Mouse (Mus musculus) intestine, embryonic 15.5 days (tissue): ENCODE data around the gene Fam13a. TPM values are rescaled to one million over a fixed set of nuclear protein-coding genes. Genes with fewer than 3 reads are reported as not detected.

Experiments
- ATAC-seq: fragments of 200-750 bp; cut with Nextera tagmentation; 2 replicates; pipeline ENCODE4 v1.8.0; 2017; ENCODE audit warnings: moderate TSS enrichment, moderate library complexity
- H3K27ac ChIP-seq: fragments of 300-500 bp; sonication (generic); 2 replicates; pipeline ENCODE4 v1.5.1; 2015; ENCODE audit warnings: mild to moderate bottlenecking, inconsistent platforms
- H3K27me3 ChIP-seq: fragments of 300-500 bp; sonication (generic); replicated peaks from 2 replicates; pipeline ENCODE4 v1.6.1; 2015; ENCODE audit warnings: inconsistent platforms
- H3K36me3 ChIP-seq: fragments of 300-500 bp; sonication (generic); 2 replicates; pipeline ENCODE4 v1.6.1; 2015; ENCODE audit warnings: inconsistent platforms
- H3K4me1 ChIP-seq: fragments of 300-500 bp; sonication (generic); replicated peaks from 2 replicates; pipeline ENCODE4 v1.6.1; 2015; ENCODE audit warnings: inconsistent platforms
- H3K4me2 ChIP-seq: fragments of 300-500 bp; sonication (generic); replicated peaks from 2 replicates; pipeline ENCODE4 v1.6.1; 2015; ENCODE audit warnings: mild to moderate bottlenecking, inconsistent platforms
- H3K4me3 ChIP-seq: fragments of 300-500 bp; sonication (generic); replicated peaks from 2 replicates; pipeline ENCODE4 v1.5.1; 2015; ENCODE audit warnings: inconsistent platforms
- H3K9ac ChIP-seq: fragments of 300-500 bp; sonication (generic); 2 replicates; pipeline ENCODE4 v1.6.1; 2015; ENCODE audit warnings: inconsistent platforms
- H3K9me3 ChIP-seq: fragments of 300-500 bp; sonication (generic); 2 replicates; pipeline ENCODE4 v1.6.1; 2016; ENCODE audit warnings: inconsistent platforms
- WGBS: fragments of 180-500 bp; shearing (Covaris S2); methylation state at CpG from one replicate; pipeline ENCODE4 v1.1.7; 2015; 5-methylcytosine and 5-hydroxymethylcytosine counted together
- polyA plus RNA-seq: library from polyadenylated mRNA; unstranded; fragments of >200 nt; fragmentation: Nextera tagmentation; extraction: Ambion mirVana; gene quantifications from 2 replicates; pipeline ENCODE4 v1.2.1, GENCODE M21; 2015

Fam13a gene
- polyA plus RNA-seq, 1 experiment from 2014 or later: 14.9 TPM

DNA sequence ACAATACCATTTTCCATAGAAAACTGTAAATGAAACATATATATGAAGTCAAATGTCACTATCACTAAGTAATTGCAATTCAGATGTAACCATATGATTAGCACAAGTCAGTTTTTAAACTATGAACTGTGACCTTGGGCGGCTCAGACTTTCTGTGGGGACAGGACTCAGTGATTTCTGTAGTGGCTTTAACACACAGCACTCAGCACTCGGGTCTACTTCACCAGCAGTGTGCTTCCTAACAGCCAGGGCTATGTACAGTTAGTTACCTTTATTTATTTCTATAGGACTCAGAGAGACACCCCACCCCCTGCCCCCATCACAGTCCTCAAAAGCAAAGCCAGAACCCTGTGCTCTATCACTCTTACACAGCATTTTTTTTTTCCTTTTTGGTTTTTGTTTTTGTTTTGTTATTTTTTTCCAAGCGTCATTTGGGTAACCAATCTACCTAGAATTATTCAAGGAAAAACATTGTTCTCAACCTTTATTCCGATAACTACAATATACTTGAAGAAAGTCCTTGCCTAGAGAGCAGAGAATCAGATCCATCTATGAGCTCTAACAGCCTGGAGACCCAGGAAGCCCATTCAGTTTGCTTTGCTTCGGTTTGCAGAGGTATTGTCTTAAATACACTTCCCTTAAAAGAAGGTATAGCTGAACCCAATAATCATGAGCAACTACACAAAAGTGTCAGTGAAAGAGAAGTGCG, 740 bp downstream of the Fam13a start:
- Histone ChIP-seq H3K4me1 (no peaks in the 10 kb centered on the region; the same call in 1 of the 2 replicates), H3K9me3 (no peaks in the 10 kb centered on the region), H3K36me3 (no peaks in the 10 kb centered on the region), H3K4me3 (peak overlapping the region; percentile 58), H3K4me2 (peak overlapping the region; percentile 71), H3K9ac (peak overlapping the region; percentile 58), H3K27ac (peak overlapping the region; percentile 73), H3K27me3 (no peaks in the 10 kb centered on the region)
- peak; percentile 13; the same call in 1 of the 2 replicates for ATAC-seq
- WGBS: 41% methylated on average over 6 of the region's 6 CpGs

DNA sequence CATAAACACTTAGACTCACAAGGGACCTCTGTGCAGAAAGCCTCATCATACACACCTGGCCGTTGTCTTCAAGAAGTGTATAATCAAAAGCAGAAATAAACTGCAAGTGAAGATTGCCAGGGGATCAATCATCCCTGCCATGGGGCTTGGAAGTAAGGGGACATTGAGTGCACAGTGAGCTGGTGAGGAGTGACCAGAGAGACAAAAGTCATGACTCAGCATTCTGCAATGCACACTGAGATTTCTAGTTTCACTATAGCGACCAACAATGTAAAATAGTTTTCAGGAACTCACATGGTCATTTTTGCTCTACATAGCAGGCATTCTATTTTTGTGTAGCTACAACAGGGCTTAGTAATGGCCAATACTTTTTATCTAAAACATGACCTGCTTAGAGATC, 1.7 kb downstream of the Fam13a start:
- H3K4me2 ChIP-seq: no peak overlapping the region
- no peaks in the 10 kb centered on the region for H3K9me3 ChIP-seq
- H3K27ac ChIP-seq: no peak overlapping the region
- H3K4me1 ChIP-seq: no peaks in the 10 kb centered on the region; the same call in 1 of the 2 replicates
- no peak for ATAC-seq
- H3K36me3 ChIP-seq: no peaks in the 10 kb centered on the region
- H3K27me3 ChIP-seq: no peaks in the 10 kb centered on the region
- no peak overlapping the region for H3K9ac ChIP-seq
- H3K4me3 ChIP-seq: no peak overlapping the region
- WGBS: 76% methylated on average over 2 of the region's 2 CpGs

DNA sequence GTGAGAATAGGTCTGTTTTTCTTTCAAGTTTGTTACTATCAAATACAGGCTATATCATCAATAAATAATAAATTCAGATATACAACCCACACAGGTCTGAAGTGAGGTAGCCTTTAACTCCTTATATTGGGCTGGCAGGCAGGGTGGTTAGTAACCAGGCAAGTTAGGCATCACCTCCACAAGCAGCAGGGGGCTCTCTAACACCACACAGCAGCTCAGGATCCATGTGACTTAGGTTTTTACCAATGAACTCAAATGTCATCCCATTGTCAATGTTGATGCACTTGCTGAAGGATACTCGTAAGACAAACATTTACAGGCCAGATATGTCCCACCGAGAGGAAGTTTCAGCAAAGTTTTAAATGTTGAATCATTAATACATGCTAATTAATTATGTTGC, 4.0 kb downstream of the Fam13a start:
- no peak overlapping the region for H3K9ac ChIP-seq
- H3K9me3 ChIP-seq: no peaks in the 10 kb centered on the region
- no peaks in the 10 kb centered on the region for H3K27me3 ChIP-seq
- WGBS: 88% methylated on average over 2 of the region's 2 CpGs
- no peak overlapping the region for H3K4me2 ChIP-seq
- H3K4me3 ChIP-seq: no peak overlapping the region
- no peaks in the 10 kb centered on the region; the same call in 1 of the 2 replicates for H3K4me1 ChIP-seq
- no peaks in the 10 kb centered on the region for H3K36me3 ChIP-seq
- no peak overlapping the region for H3K27ac ChIP-seq
- no peak for ATAC-seq

- WGBS: 85% methylated on average over 1 of the region's 1 CpGs
- H3K27ac ChIP-seq: no peak overlapping the region
- H3K36me3 ChIP-seq: no peaks in the 10 kb centered on the region
- no peaks in the 10 kb centered on the region for H3K9me3 ChIP-seq
- no peak for ATAC-seq
- no peak overlapping the region for H3K4me2 ChIP-seq
- H3K9ac ChIP-seq: no peak overlapping the region
- no peak overlapping the region for H3K4me3 ChIP-seq
- H3K4me1 ChIP-seq: no peaks in the 10 kb centered on the region; the same call in 1 of the 2 replicates
- H3K27me3 ChIP-seq: no peaks in the 10 kb centered on the region
These were observed 4.5 kb downstream of the Fam13a start for GRCm38 (mm10) chr6:59019847-59020246.

- no peak overlapping the region for H3K9ac ChIP-seq
- no peaks in the 10 kb centered on the region for H3K27me3 ChIP-seq
- no peaks in the 10 kb centered on the region for H3K9me3 ChIP-seq
- WGBS: 66% methylated on average over 1 of the region's 1 CpGs
- no peak overlapping the region for H3K27ac ChIP-seq
- H3K4me1 ChIP-seq: no peaks in the 10 kb centered on the region
- no peak overlapping the region for H3K4me2 ChIP-seq
- no peak overlapping the region for H3K4me3 ChIP-seq
- H3K36me3 ChIP-seq: no peaks in the 10 kb centered on the region
- ATAC-seq: peak; percentile 18; the same call in 1 of the 2 replicates
These were observed 8.0 kb downstream of the Fam13a start for GRCm38 (mm10) chr6:59016336-59016832.

DNA sequence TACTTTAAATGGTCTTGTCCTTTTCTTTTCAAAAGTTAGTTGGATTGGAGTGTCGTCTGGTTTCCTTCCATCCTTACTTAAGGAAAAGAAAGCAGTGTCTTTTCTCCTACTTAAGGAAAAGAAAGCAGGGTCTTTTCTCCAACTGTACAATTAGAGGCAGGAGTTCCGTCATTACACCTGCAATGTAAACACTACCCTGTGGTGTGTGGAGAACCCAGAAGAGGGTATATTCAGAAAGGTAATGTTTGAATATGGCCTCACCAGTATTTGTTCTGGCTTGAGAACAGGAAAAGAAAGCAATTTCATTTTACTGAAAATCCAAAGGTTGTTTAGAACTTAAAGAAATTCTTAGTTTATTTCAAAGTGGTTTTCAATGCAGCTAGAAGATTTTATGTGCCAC, 9.6 kb downstream of the Fam13a start:
- Histone ChIP-seq H3K36me3 (no peaks in the 10 kb centered on the region), H3K4me2 (no peak overlapping the region), H3K4me1 (no peaks in the 10 kb centered on the region), H3K9me3 (no peaks in the 10 kb centered on the region), H3K27ac (no peak overlapping the region), H3K9ac (no peak overlapping the region), H3K27me3 (no peaks in the 10 kb centered on the region), H3K4me3 (no peak overlapping the region)
- peak; percentile 57; the same call in 1 of the 2 replicates for ATAC-seq
- WGBS: 38% methylated on average over 2 of the region's 2 CpGs

DNA sequence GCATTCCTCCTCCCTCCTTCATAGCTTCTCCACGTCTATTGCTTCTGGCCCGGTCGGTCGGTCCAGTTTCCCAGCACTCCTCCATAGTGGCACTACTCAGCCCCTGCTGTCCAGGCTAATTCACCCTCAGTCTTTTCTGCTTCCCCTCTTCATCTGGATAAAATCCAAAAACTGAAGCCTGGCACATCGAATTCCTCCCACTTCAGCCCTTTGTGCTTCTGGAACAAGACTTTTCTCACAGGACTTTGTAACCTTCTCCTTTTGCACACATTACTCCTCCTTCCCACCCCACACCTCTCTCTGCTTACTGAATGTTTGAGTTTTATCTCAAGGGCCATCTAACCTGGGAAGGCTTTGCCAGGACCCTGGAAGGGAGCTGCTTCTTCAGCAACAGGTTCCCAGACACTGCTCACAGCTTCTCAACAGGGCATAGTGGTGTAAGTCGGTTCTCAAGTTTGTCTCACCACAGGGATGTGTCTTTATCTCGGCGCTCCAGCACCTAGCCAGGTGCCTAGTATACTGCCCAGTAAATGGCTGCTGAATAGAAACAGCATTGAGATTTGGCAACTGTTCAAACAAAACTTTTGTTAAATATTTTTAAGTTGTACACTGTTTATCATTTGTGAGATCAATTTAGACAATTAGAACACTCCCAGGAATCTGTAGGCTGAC, 10.1 kb downstream of the Fam13a start:
- H3K4me3 ChIP-seq: no peak overlapping the region
- no peak overlapping the region for H3K27ac ChIP-seq
- no peak overlapping the region for H3K4me2 ChIP-seq
- no peaks in the 10 kb centered on the region for H3K9me3 ChIP-seq
- no peaks in the 10 kb centered on the region for H3K4me1 ChIP-seq
- ATAC-seq: peak; percentile 54; the same call in 1 of the 2 replicates
- 69% methylated on average over 8 of the region's 8 CpGs for WGBS
- H3K9ac ChIP-seq: no peak overlapping the region
- no peaks in the 10 kb centered on the region for H3K36me3 ChIP-seq
- H3K27me3 ChIP-seq: no peaks in the 10 kb centered on the region

DNA sequence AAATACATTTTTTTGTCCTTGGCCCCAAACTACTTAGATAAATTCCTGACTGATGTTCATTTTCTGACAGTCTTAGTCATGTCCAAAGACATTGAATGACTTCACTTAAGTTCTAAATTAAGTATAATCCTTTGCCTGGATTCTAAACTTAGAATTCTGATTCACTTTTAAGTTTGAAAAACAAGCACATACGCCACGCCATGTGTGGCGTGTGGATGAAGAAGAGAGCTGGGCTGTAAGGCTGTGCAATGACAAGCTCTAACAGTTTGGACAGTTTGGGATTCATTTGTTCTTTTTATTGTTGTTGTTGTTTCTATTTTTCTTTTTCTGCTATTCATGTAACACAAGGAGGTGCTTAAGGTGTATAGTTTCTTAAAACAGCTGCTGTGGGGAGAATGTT, 13.6 kb downstream of the Fam13a start:
- 89% methylated on average over 3 of the region's 3 CpGs for WGBS
- no peaks in the 10 kb centered on the region for H3K9me3 ChIP-seq
- no peak for ATAC-seq

DNA sequence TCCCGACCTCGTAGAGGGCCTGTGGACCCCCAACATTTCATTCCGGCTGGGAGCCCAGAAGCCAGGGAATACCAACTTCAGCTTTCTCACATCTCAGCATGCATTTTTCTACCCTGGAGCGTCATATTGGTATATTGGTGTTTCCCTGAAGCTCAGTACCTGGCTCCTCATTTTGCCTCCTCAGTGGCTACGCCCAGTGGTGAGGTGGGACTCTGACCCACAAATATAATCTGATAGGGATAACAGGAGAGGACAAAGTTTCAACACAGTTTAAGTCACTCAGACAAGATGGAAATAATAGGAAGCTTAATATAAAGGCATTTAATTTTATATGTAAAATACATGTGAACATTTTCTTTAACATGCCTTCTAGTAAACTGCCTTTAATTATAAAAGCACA, 19.7 kb downstream of the Fam13a start:
- Histone ChIP-seq H3K4me2 (no peak overlapping the region), H3K36me3 (no peaks in the 10 kb centered on the region), H3K9ac (no peak overlapping the region), H3K27me3 (no peaks in the 10 kb centered on the region), H3K27ac (no peak overlapping the region), H3K4me3 (no peak overlapping the region), H3K9me3 (no peaks in the 10 kb centered on the region), H3K4me1 (0 out of 2 replicates have a peak, but pooled peaks cover under 1% of the 10 kb centered on the region)
- ATAC-seq: peak; percentile 80
- 88% methylated on average over 5 of the region's 5 CpGs for WGBS

More for the DNA sequence above, 13.6 kb downstream of the Fam13a start:
- no peak overlapping the region for H3K4me3 ChIP-seq
- no peak overlapping the region for H3K9ac ChIP-seq
- no peaks in the 10 kb centered on the region for H3K4me1 ChIP-seq
- H3K4me2 ChIP-seq: no peak overlapping the region
- H3K36me3 ChIP-seq: no peaks in the 10 kb centered on the region
- H3K27ac ChIP-seq: no peak overlapping the region
- no peaks in the 10 kb centered on the region for H3K27me3 ChIP-seq

DNA sequence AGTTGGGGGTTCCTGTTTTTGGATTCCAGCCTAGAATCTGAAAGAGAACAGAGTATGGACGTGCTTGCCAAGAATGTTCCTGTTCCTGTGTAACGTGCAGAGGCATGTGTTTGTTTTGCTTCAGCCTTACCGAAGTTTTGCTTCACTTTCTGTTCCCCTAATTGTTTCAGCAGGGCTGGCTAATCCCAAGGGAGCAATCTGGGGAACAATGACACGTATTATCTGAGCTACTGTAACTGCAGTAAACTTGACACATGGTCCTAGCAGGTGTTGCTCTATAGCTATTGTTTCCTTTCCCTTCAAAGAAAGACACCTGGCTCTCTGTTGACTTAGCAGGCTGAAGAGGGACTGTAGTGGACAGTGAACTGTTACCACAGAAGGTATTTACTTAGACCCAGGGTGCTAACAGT, 25.3 kb downstream of the Fam13a start:
- WGBS: 11% methylated on average over 4 of the region's 4 CpGs
- Histone ChIP-seq H3K9me3 (no peaks in the 10 kb centered on the region), H3K27me3 (no peaks in the 10 kb centered on the region), H3K4me2 (no peak overlapping the region; the same call in 1 of the 2 replicates), H3K4me1 (0 out of 2 replicates have a peak, but pooled peaks cover 8% of the 10 kb centered on the region), H3K9ac (no peak overlapping the region), H3K27ac (peak overlapping the region; percentile 30; the same call in 1 of the 2 replicates), H3K4me3 (no peak overlapping the region), H3K36me3 (no peaks in the 10 kb centered on the region)
- peak; percentile 84 for ATAC-seq

GRCm38 (mm10) chr6:58998528-58998927, 25.8 kb downstream of the Fam13a start:
- Histone ChIP-seq H3K36me3 (no peaks in the 10 kb centered on the region), H3K27me3 (no peaks in the 10 kb centered on the region), H3K9ac (no peak overlapping the region), H3K4me1 (0 out of 2 replicates have a peak, but pooled peaks cover 8% of the 10 kb centered on the region), H3K4me3 (no peak overlapping the region), H3K4me2 (no peak overlapping the region; the same call in 1 of the 2 replicates), H3K9me3 (no peaks in the 10 kb centered on the region), H3K27ac (peak overlapping the region; percentile 30)
- peak; percentile 48 for ATAC-seq
- WGBS: 58% methylated on average over 4 of the region's 4 CpGs

DNA sequence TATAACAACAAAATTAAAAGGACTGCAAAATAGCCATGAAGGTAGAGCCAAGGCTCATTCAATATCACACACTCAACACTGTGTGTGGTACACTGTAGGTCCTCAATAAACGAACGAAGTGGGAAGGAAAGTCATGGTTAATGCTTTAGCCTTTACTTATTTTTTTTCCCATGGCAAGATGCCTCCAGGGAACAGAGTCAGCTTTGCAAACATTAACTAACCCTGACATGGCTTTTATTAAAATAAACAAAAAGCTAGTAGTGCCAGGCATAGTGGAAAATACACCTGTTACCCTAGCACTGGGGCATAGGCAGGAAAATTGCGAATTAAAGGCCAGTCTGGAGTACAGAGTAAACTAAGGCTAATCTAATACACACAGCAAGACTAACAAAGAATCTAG, 35.2 kb downstream of the Fam13a start:
- H3K4me2 ChIP-seq: no peak overlapping the region
- no peak overlapping the region for H3K4me3 ChIP-seq
- H3K36me3 ChIP-seq: no peaks in the 10 kb centered on the region
- no peaks in the 10 kb centered on the region for H3K4me1 ChIP-seq
- no peaks in the 10 kb centered on the region for H3K9me3 ChIP-seq
- H3K27me3 ChIP-seq: no peaks in the 10 kb centered on the region
- no peak overlapping the region for H3K27ac ChIP-seq
- no peak for ATAC-seq
- H3K9ac ChIP-seq: no peak overlapping the region
- 82% methylated on average over 3 of the region's 3 CpGs for WGBS
